Mouse (Mus musculus) erythroblast, embryonic 14.5 days (primary cell): ENCODE data around the gene Prkca.

Experiments used
- GATA1 ChIP-seq: IDR thresholded peaks from 2 replicates; pipeline ENCODE4 v1.6.1; 2012; ENCODE audit warnings: low read length, inconsistent platforms, mixed read lengths
- TAL1 ChIP-seq: IDR thresholded peaks from 3 replicates; pipeline ENCODE4 v1.6.1; 2012; ENCODE audit warnings: low read length, inconsistent platforms, mixed read lengths

DNA sequence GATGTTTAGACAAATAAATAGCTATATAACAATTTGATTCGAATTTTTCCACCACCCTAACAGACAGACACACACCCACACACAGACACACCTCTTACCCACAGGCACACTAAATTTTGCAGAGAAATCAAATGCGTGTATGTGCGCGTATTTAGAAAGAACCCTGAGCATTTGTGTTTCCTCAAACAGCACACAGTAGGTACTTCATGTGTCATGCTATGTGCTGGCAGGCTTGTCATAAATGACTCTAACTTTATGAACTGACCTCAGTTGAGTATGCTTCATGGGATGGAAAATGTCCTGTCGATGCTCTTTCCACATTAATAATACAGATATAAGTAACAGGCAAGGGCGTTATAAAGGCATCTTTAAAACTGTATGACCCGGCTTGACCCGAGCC lies 17.8 kb downstream of the Prkca start:
- TF ChIP-seq GATA1: no peak
- TF ChIP-seq TAL1: no peak
